Comparison of ENCODE assay signal across 26 mouse cellular contexts in the genomic region with DNA sequence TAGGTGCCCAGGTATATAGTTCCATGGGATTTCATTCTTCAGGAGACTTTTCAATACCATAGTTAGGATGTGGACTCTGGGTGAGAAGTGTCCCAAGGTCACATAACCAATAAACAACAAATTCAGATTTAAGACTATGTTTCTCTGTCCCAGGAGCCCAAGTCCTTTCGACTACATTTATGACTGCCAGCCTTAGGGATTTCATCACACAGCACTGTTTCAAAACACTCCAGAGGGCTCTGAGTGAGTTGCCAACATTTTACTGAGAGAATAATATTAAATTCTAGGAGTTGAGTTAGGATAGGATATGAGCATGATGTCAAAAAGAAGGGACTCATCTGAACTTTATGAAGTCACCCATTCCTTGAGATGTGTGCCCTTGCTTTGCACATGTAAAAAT.
"Had no signal": no experiment of that assay in that cellular context is flagged by ENCODE, and none has a peak within 500 bp of the region (broad histone marks: within the 10 kb centered on the region; RNA-seq: fewer than 3 reads in every experiment).

No protein-coding gene starts in this region.

- H3K36me3 ChIP-seq: heart, embryonic 13.5 days; heart, embryonic 15.5 days; hindbrain, embryonic 13.5 days; hindbrain, embryonic 15.5 days; kidney, embryonic 15.5 days; limb, embryonic 13.5 days; limb, embryonic 15.5 days had no signal

- DNase-seq: gastrocnemius, postnatal 14 days; gastrocnemius, postnatal 36 days; heart, adult 2 months; heart, postnatal 14 days; heart, postnatal 36 days; kidney, adult 11 months; kidney, adult 2 months; kidney, adult 9 months; kidney, postnatal 14 days; kidney, postnatal 36 days; layer of hippocampus, adult 9-11 months; layer of hippocampus, postnatal 36 days; left cerebral cortex, postnatal 4 days had no signal

- H3K27me3 ChIP-seq: heart, embryonic 13.5 days; heart, embryonic 15.5 days; hindbrain, embryonic 15.5 days; kidney, embryonic 15.5 days; limb, embryonic 15.5 days had no signal

- H3K9me3 ChIP-seq: heart, embryonic 13.5 days; heart, embryonic 15.5 days; hindbrain, embryonic 13.5 days; hindbrain, embryonic 15.5 days; kidney, embryonic 15.5 days; limb, embryonic 13.5 days; limb, embryonic 15.5 days had no signal

- ATAC-seq: hindbrain, postnatal 0 days; intestine, embryonic 16.5 days had no signal

- H3K4me2 ChIP-seq: heart, embryonic 11.5 days; heart, embryonic 13.5 days; heart, embryonic 15.5 days; hindbrain, embryonic 13.5 days; hindbrain, embryonic 15.5 days; kidney, embryonic 15.5 days; limb, embryonic 13.5 days; limb, embryonic 15.5 days; liver, embryonic 11.5 days had no signal

- H3K9ac ChIP-seq: heart, embryonic 13.5 days; heart, embryonic 15.5 days; hindbrain, embryonic 13.5 days; hindbrain, embryonic 15.5 days; kidney, embryonic 15.5 days; limb, embryonic 13.5 days; limb, embryonic 15.5 days; liver, embryonic 14.5 days had no signal

- H3K4me3 ChIP-seq: heart, adult 2 months; heart, embryonic 13.5 days; heart, embryonic 15.5 days; hindbrain, embryonic 13.5 days; hindbrain, embryonic 15.5 days; kidney, embryonic 15.5 days; limb, embryonic 13.5 days; limb, embryonic 15.5 days had no signal

- H3K27ac ChIP-seq: heart, adult 2 months; heart, embryonic 13.5 days; heart, embryonic 15.5 days; hindbrain, embryonic 13.5 days; hindbrain, embryonic 15.5 days; hindbrain, postnatal 0 days; kidney, embryonic 15.5 days; kidney, postnatal 0 days; limb, embryonic 13.5 days; limb, embryonic 15.5 days; liver, embryonic 14.5 days had no signal
